Mouse (Mus musculus): ENCODE results near the gene Cmah. TPM values are rescaled to one million over a fixed set of nuclear protein-coding genes. Genes with fewer than 3 reads are reported as not detected.

Cmah gene
- polyA plus RNA-seq, 1 experiment from 2014 or later = 0.17 TPM

DNA sequence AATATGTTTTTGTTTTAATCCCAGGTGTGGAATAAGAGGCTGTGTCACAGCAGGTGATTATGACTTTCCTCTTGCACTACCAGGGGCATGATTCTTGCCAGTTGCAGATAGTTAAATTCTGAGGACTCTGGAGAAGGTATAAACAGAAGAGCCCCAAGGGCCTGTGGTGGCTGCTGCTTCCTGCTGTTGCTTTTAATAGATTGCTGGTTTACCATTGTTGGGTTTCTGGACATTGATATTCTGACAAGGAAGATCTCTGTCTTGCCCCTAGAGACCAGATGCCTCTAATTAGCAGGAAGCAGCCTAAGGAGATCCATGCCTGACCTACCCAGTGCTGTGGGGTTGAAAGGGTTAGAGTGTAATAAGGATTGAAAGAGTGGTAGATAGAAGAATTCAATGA is 75.8 kb downstream of the Cmah start:
- no peak for DNase-seq (ENCODE audit: low spot score)
- H3K27ac ChIP-seq = no peak overlapping the region

GRCm38 (mm10) chr13:24406847-24407246 is 79.6 kb downstream of the Cmah start:
- H3K4me3 ChIP-seq = no peak overlapping the region
- no peaks in the 10 kb centered on the region for H3K36me3 ChIP-seq
- H3K4me1 ChIP-seq (replicated peaks) = peaks cover 10% of the 10 kb centered on the region
- no peaks in the 10 kb centered on the region for H3K27me3 ChIP-seq (ENCODE audit: insufficient read depth, poor library complexity, severe bottlenecking)
- WGBS = 88% methylated on average over 2 of the region's 2 CpGs
- no peak overlapping the region for H3K27ac ChIP-seq
- no peaks in the 10 kb centered on the region for H3K9me3 ChIP-seq
- no peak for DNase-seq (ENCODE audit: low spot score)

More for the DNA sequence above, 75.8 kb downstream of the Cmah start:
- Histone ChIP-seq H3K36me3 (no peaks in the 10 kb centered on the region), H3K4me1 (replicated peaks) (peaks cover 12% of the 10 kb centered on the region), H3K27me3 (ENCODE audit: insufficient read depth, poor library complexity, severe bottlenecking) (no peaks in the 10 kb centered on the region), H3K9me3 (no peaks in the 10 kb centered on the region), H3K4me3 (no peak overlapping the region)

GRCm38 (mm10) chr13:24414635-24415206 is 87.5 kb downstream of the Cmah start:
- no peak overlapping the region for H3K27ac ChIP-seq
- peaks cover 8% of the 10 kb centered on the region for H3K4me1 ChIP-seq (replicated peaks)
- DNase-seq (ENCODE audit: low spot score) = no peak
- H3K27me3 ChIP-seq (ENCODE audit: insufficient read depth, poor library complexity, severe bottlenecking) = no peaks in the 10 kb centered on the region
- WGBS = 59% methylated on average over 4 of the region's 4 CpGs
- no peaks in the 10 kb centered on the region for H3K9me3 ChIP-seq
- no peaks in the 10 kb centered on the region for H3K36me3 ChIP-seq
- no peak overlapping the region for H3K4me3 ChIP-seq

DNA sequence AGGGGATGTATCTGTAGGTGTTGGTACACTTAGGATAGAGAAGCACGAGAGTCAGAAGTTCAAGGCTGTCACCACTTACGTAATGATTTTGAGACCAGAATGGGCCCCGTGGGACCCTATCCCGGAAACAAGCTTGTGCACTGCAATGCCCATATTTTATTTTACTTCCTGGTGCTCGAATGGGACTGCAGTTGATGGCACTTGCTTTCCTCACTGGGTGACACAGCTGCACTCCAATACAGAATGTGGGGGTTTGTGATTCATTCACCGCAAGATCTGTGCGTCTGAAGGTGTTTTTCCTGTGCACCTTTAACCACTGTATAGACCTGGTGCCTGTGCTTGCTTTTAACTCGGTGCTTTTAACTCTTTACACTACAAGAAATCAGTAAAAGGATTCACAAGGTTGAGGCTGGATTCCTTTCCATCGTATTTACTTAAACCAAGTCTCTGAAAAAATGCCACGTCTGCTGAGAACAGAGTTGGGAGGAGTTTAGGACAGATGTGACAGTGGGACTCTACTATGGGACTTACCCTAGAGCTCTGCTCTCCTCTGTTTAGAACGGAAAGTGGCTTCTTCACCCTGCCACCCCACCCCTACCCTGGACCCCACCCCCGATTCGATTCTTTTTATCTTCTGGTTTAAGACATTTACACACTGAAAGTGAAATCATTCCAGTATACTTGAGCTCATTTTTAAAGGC is 88.5 kb downstream of the Cmah start:
- no peaks in the 10 kb centered on the region for H3K36me3 ChIP-seq
- 84% methylated on average over 13 of the region's 13 CpGs for WGBS
- H3K9me3 ChIP-seq = no peaks in the 10 kb centered on the region
- no peak for DNase-seq (ENCODE audit: low spot score)
- peaks cover 8% of the 10 kb centered on the region for H3K4me1 ChIP-seq (replicated peaks)
- H3K27ac ChIP-seq = no peak overlapping the region
- H3K27me3 ChIP-seq (ENCODE audit: insufficient read depth, poor library complexity, severe bottlenecking) = no peaks in the 10 kb centered on the region
- H3K4me3 ChIP-seq = no peak overlapping the region

- DNase-seq (ENCODE audit: low spot score) = peak; percentile 43
- H3K27ac ChIP-seq = no peak overlapping the region
- H3K36me3 ChIP-seq = no peaks in the 10 kb centered on the region
- peaks cover 8% of the 10 kb centered on the region for H3K4me1 ChIP-seq (replicated peaks)
- H3K4me3 ChIP-seq = no peak overlapping the region
- H3K27me3 ChIP-seq (ENCODE audit: insufficient read depth, poor library complexity, severe bottlenecking) = no peaks in the 10 kb centered on the region
- no peaks in the 10 kb centered on the region for H3K9me3 ChIP-seq
- WGBS = 44% methylated on average over 4 of the region's 4 CpGs
Measured at GRCm38 (mm10) chr13:24416409-24416808, 89.2 kb downstream of the Cmah start.

GRCm38 (mm10) chr13:24418024-24418423 is 90.8 kb downstream of the Cmah start:
- peaks cover 8% of the 10 kb centered on the region for H3K4me1 ChIP-seq (replicated peaks)
- no peaks in the 10 kb centered on the region for H3K27me3 ChIP-seq (ENCODE audit: insufficient read depth, poor library complexity, severe bottlenecking)

GRCm38 (mm10) chr13:24418814-24419213 is 91.6 kb downstream of the Cmah start:
- no peak overlapping the region for H3K4me3 ChIP-seq
- no peak for DNase-seq (ENCODE audit: low spot score)
- WGBS = 85% methylated on average over 4 of the region's 4 CpGs

More at GRCm38 (mm10) chr13:24418024-24418423, 90.8 kb downstream of the Cmah start:
- 60% methylated on average over 1 of the region's 1 CpGs for WGBS
- Histone ChIP-seq H3K9me3 (no peaks in the 10 kb centered on the region), H3K4me3 (no peak overlapping the region), H3K36me3 (no peaks in the 10 kb centered on the region), H3K27ac (no peak overlapping the region)
- no peak for DNase-seq (ENCODE audit: low spot score)

DNA sequence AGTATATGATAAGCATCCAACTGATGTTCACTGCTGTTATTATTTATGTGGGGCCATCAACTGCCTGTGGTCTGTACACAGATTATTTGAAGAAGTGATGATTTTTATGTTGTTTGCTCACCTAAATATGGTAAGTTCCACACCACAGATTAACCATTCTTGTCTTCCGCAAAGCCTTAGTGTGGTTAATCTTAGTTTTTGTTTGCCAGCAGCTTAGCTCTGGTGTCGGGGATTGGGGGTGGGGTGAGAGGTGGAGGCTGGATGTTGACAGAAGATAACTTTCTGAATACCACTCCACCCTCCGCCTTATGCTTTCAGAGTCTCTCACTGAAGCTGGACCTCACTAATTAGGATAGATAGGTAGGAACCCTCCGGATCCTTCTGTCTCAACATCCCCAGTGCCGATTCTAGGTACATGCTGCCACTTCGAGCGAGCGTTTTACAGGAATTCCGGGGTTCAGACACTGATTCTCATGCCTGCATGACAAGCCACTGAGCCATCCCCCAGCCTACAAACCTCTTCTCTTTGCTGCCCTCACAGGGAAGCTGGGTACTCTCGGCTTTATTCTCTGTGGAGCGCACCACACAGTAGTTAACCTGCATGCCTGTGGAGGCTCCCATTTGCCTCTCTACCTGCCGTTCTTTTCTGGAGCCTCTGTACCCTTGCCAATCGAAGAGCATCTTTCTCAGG is 92.5 kb downstream of the Cmah start:
- Histone ChIP-seq H3K27ac (no peak overlapping the region), H3K36me3 (no peaks in the 10 kb centered on the region), H3K9me3 (no peaks in the 10 kb centered on the region), H3K4me3 (no peak overlapping the region), H3K4me1 (replicated peaks) (peaks cover 8% of the 10 kb centered on the region), H3K27me3 (ENCODE audit: insufficient read depth, poor library complexity, severe bottlenecking) (no peaks in the 10 kb centered on the region)
- WGBS = 86% methylated on average over 13 of the region's 13 CpGs
- no peak for DNase-seq (ENCODE audit: low spot score)

More at GRCm38 (mm10) chr13:24418814-24419213, 91.6 kb downstream of the Cmah start:
- no peaks in the 10 kb centered on the region for H3K9me3 ChIP-seq
- no peaks in the 10 kb centered on the region for H3K36me3 ChIP-seq
- no peak overlapping the region for H3K27ac ChIP-seq
- H3K4me1 ChIP-seq (replicated peaks) = peaks cover 8% of the 10 kb centered on the region
- H3K27me3 ChIP-seq (ENCODE audit: insufficient read depth, poor library complexity, severe bottlenecking) = no peaks in the 10 kb centered on the region

DNA sequence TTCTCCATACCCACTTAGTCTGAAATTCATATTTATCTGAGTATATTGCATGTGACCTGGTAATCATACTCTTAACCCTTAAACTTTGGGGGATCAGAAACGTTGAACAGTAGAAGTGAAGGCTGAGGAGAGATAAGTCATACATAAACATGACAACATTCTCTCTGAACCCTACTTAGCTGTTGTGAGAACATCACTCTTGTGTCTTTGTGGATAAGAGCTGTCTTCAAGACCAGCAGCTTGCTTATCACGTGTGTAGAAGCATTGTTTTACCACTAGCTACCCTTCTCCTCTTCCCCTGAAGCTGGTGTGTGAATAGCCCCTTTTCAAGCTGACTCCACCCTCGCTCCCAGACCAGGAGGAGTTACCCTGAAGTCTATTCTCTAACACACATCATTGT is 94.8 kb downstream of the Cmah start:
- Histone ChIP-seq H3K27me3 (ENCODE audit: insufficient read depth, poor library complexity, severe bottlenecking) (no peaks in the 10 kb centered on the region), H3K4me3 (no peak overlapping the region), H3K9me3 (no peaks in the 10 kb centered on the region), H3K36me3 (no peaks in the 10 kb centered on the region), H3K27ac (no peak overlapping the region), H3K4me1 (replicated peaks) (peaks cover 2% of the 10 kb centered on the region)
- 51% methylated on average over 3 of the region's 3 CpGs for WGBS
- DNase-seq (ENCODE audit: low spot score) = no peak

DNA sequence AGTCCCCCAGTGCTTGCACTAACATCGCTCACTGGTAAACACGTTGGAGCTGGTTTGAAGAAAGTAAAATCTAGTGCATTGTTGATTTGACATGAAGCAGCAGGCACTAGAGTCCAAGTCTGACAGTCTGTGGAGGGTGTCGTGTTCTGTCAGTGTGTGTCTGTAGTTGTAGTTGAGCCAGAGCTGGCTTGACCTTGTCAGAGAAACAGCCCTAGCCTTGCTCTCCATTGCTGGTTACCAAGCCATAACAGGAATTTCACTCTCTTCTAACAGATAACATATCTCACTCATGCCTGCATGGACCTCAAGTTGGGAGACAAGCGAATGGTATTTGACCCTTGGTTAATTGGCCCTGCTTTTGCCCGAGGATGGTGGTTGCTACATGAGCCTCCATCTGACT is 103.0 kb downstream of the Cmah start:
- Histone ChIP-seq H3K36me3 (no peaks in the 10 kb centered on the region), H3K4me1 (replicated peaks) (no peaks in the 10 kb centered on the region), H3K27me3 (ENCODE audit: insufficient read depth, poor library complexity, severe bottlenecking) (no peaks in the 10 kb centered on the region), H3K4me3 (no peak overlapping the region), H3K9me3 (no peaks in the 10 kb centered on the region), H3K27ac (no peak overlapping the region)
- DNase-seq (ENCODE audit: low spot score) = no peak
- WGBS = 81% methylated on average over 5 of the region's 5 CpGs

GRCm38 (mm10) chr13:24431593-24431992 is 104.4 kb downstream of the Cmah start:
- H3K27ac ChIP-seq = no peak overlapping the region
- no peaks in the 10 kb centered on the region for H3K27me3 ChIP-seq (ENCODE audit: insufficient read depth, poor library complexity, severe bottlenecking)
- no peaks in the 10 kb centered on the region for H3K4me1 ChIP-seq (replicated peaks)
- no peaks in the 10 kb centered on the region for H3K36me3 ChIP-seq
- DNase-seq (ENCODE audit: low spot score) = no peak
- 87% methylated on average over 3 of the region's 3 CpGs for WGBS
- no peaks in the 10 kb centered on the region for H3K9me3 ChIP-seq
- no peak overlapping the region for H3K4me3 ChIP-seq

GRCm38 (mm10) chr13:24442272-24442671 is 115.1 kb downstream of the Cmah start:
- peaks cover 6% of the 10 kb centered on the region; the same call in 1 of the 2 replicates for H3K4me1 ChIP-seq (replicated peaks)
- H3K27ac ChIP-seq = no peak overlapping the region
- H3K9me3 ChIP-seq = no peaks in the 10 kb centered on the region
- H3K27me3 ChIP-seq (ENCODE audit: insufficient read depth, poor library complexity, severe bottlenecking) = no peaks in the 10 kb centered on the region
- H3K4me3 ChIP-seq = no peak overlapping the region
- DNase-seq (ENCODE audit: low spot score) = peak; percentile 43
- no peaks in the 10 kb centered on the region for H3K36me3 ChIP-seq
- WGBS = 54% methylated on average over 6 of the region's 6 CpGs

- DNase-seq (ENCODE audit: low spot score) = no peak
- no peak overlapping the region for H3K4me3 ChIP-seq
- WGBS = 85% methylated on average over 4 of the region's 4 CpGs
Measured at GRCm38 (mm10) chr13:24443763-24444347, 116.7 kb downstream of the Cmah start.

More at GRCm38 (mm10) chr13:24443763-24444347, 116.7 kb downstream of the Cmah start:
- H3K4me1 ChIP-seq (replicated peaks) = peaks cover 6% of the 10 kb centered on the region; the same call in 1 of the 2 replicates
- no peaks in the 10 kb centered on the region for H3K36me3 ChIP-seq
- H3K27ac ChIP-seq = no peak overlapping the region
- no peaks in the 10 kb centered on the region for H3K27me3 ChIP-seq (ENCODE audit: insufficient read depth, poor library complexity, severe bottlenecking)
- no peaks in the 10 kb centered on the region for H3K9me3 ChIP-seq
